Comparison of ENCODE assay signal across 8 mouse cellular contexts in genomic region chr19:5740320-5741317, GRCm38 (mm10). TPM values are rescaled to one million over a fixed set of nuclear protein-coding genes. Genes with fewer than 3 reads are reported as not detected.
DNase-seq lines count a peak whose midpoint lies in the region; ATAC-seq and TF ChIP-seq lines count a peak whose summit lies in the region.

TSS of gene Ltbp3 (plus strand) at chr19:5740904.

- H3K4me3 ChIP-seq in forebrain, postnatal 0 days (ENCODE audit: low read depth, low read length), result peak within 1 kb of the TSS; percentile 56
- H3K4me3 ChIP-seq in hindbrain, embryonic 12.5 days, result peak within 1 kb of the TSS; percentile 55
- H3K4me3 ChIP-seq in midbrain, embryonic 11.5 days (ENCODE audit: low read depth, low read length), result peak within 1 kb of the TSS; percentile 52

- peak; percentile 79 for ATAC-seq in forebrain, postnatal 0 days
- no peak; the same call in 1 of the 2 replicates for ATAC-seq in hindbrain, embryonic 12.5 days (ENCODE audit: low FRiP score)
- ATAC-seq in midbrain, embryonic 11.5 days (ENCODE audit: low FRiP score), result no peak

- H3K4me2 ChIP-seq in forebrain, postnatal 0 days (ENCODE audit: low read depth), result peak within 1 kb of the TSS; percentile 97
- peak within 1 kb of the TSS; percentile 98 for H3K4me2 ChIP-seq in hindbrain, embryonic 12.5 days (replicated peaks)
- peak within 1 kb of the TSS; percentile 92 for H3K4me2 ChIP-seq in midbrain, embryonic 11.5 days

- DNase-seq in MN1 (ENCODE audit: low spot score), result peak; percentile 58
- peak; percentile 74 for DNase-seq in brain, adult 2 months (ENCODE audit: low read depth, low spot score)
- DNase-seq in forebrain, postnatal 0 days, result peak; percentile 79
- peak; percentile 45 to 81 for DNase-seq in left cerebral cortex, postnatal 10 days (ENCODE audit: extremely low spot score in 1 of 2, low spot score in 2 of 2)
- peak; percentile 88 for DNase-seq in midbrain, embryonic 11.5 days (ENCODE audit: low spot score, missing footprints)
- DNase-seq in T-cell, adult 2 months (ENCODE audit: low spot score), result no peak
- no peak for DNase-seq in thymus, postnatal 14 days

- H3K27ac ChIP-seq in forebrain, postnatal 0 days (ENCODE audit: low read depth, low read length), result peak within 1 kb of the TSS; percentile 71
- peak within 1 kb of the TSS; percentile 79 for H3K27ac ChIP-seq in hindbrain, embryonic 12.5 days
- H3K27ac ChIP-seq in midbrain, embryonic 11.5 days (ENCODE audit: low read depth, low read length), result no peak within 1 kb of the TSS

- intact Hi-C loops in left cerebral cortex, postnatal 10 days (cut with DNase I), result loop anchor here (5.0 kb wide), 1 partner anchor 37 kb away; no protein-coding TSS in a partner anchor

- H3K36me3 ChIP-seq in forebrain, postnatal 0 days (ENCODE audit: insufficient read depth), result no peaks in the 10 kb centered on the region
- no peaks in the 10 kb centered on the region for H3K36me3 ChIP-seq in hindbrain, embryonic 12.5 days
- no peaks in the 10 kb centered on the region for H3K36me3 ChIP-seq in midbrain, embryonic 11.5 days (ENCODE audit: control insufficient read depth, insufficient read depth, low read length)

- 14% methylated on average over 13 of the region's 14 CpGs for WGBS in forebrain, postnatal 0 days
- WGBS in hindbrain, embryonic 12.5 days, result 12% methylated on average over 14 of the region's 14 CpGs
- WGBS in midbrain, embryonic 11.5 days, result 12% methylated on average over 13 of the region's 14 CpGs

- TF ChIP-seq CTCF in forebrain, postnatal 0 days (IDR thresholded peaks at IDR 0.05; ENCODE audit: low read depth), result no peak

- peaks cover 9% of the 10 kb centered on the region; the same call in 1 of the 2 replicates for H3K4me1 ChIP-seq in forebrain, postnatal 0 days (ENCODE audit: insufficient read depth)
- H3K4me1 ChIP-seq in hindbrain, embryonic 12.5 days, result peaks cover 41% of the 10 kb centered on the region
- H3K4me1 ChIP-seq in midbrain, embryonic 11.5 days (ENCODE audit: control insufficient read depth, insufficient read depth, low read length), result peaks cover 17% of the 10 kb centered on the region

- no peaks in the 10 kb centered on the region for H3K9me3 ChIP-seq in forebrain, postnatal 0 days (ENCODE audit: low read length)
- H3K9me3 ChIP-seq in hindbrain, embryonic 12.5 days (replicated peaks), result no peaks in the 10 kb centered on the region
- no peaks in the 10 kb centered on the region for H3K9me3 ChIP-seq in midbrain, embryonic 11.5 days (ENCODE audit: control insufficient read depth, low read length)

- peak within 1 kb of the TSS; percentile 61 for H3K9ac ChIP-seq in forebrain, postnatal 0 days
- peak within 1 kb of the TSS; percentile 84 for H3K9ac ChIP-seq in hindbrain, embryonic 12.5 days
- peak within 1 kb of the TSS; percentile 79 for H3K9ac ChIP-seq in midbrain, embryonic 11.5 days (ENCODE audit: low read length)

- no peaks in the 10 kb centered on the region for H3K27me3 ChIP-seq in forebrain, postnatal 0 days (ENCODE audit: insufficient read depth, low read length)
- H3K27me3 ChIP-seq in hindbrain, embryonic 12.5 days, result peaks cover 62% of the 10 kb centered on the region
- peaks cover 35% of the 10 kb centered on the region for H3K27me3 ChIP-seq in midbrain, embryonic 11.5 days (ENCODE audit: control insufficient read depth, insufficient read depth, low read length)

RNA-seq across cellular contexts. Expression of gene Ltbp3, which starts in this region (rescaled TPM):
- total RNA-seq in forebrain, postnatal 0 days (2014; rRNA removed), result 21.3 and 22.7 TPM in 2 replicates
- polyA plus RNA-seq in forebrain, postnatal 0 days (2015; fragmentation: Nextera tagmentation; extraction: Ambion mirVana), result 5.9 and 12.4 TPM in 2 replicates
- 13.8 and 16.6 TPM in 2 replicates for polyA plus RNA-seq in hindbrain, embryonic 12.5 days (2016; fragmentation: Nextera tagmentation; extraction: Ambion mirVana)
- total RNA-seq in left cerebral cortex, postnatal 10 days (2021), result 10 to 100 TPM; 19.9 to 21.4 TPM
- 4.8 and 6.0 TPM in 2 replicates for polyA plus RNA-seq in midbrain, embryonic 11.5 days (2014; fragmentation: Nextera tagmentation; extraction: Ambion mirVana)

Comparison
In these comparisons a context has a peak if more than half of its experiments do, and no peak if none do; other contexts are left out.
1. DNase-seq: peak in MN1 (single experiment), brain, adult 2 months (single experiment), forebrain, postnatal 0 days (single experiment), left cerebral cortex, postnatal 10 days (2 of 2) and midbrain, embryonic 11.5 days (single experiment); none in T-cell, adult 2 months (single experiment) and thymus, postnatal 14 days (single experiment).
2. Peak in every context shown above with its lines, with median percentiles within 50 percentile points of each other: H3K4me2 ChIP-seq, H3K4me3 ChIP-seq and H3K9ac ChIP-seq.